Mouse (Mus musculus): ENCODE results near the gene Snca.
A peak's percentile ranks its signal among the peaks of the same experiment; 100 is the strongest.

Snca gene

DNA sequence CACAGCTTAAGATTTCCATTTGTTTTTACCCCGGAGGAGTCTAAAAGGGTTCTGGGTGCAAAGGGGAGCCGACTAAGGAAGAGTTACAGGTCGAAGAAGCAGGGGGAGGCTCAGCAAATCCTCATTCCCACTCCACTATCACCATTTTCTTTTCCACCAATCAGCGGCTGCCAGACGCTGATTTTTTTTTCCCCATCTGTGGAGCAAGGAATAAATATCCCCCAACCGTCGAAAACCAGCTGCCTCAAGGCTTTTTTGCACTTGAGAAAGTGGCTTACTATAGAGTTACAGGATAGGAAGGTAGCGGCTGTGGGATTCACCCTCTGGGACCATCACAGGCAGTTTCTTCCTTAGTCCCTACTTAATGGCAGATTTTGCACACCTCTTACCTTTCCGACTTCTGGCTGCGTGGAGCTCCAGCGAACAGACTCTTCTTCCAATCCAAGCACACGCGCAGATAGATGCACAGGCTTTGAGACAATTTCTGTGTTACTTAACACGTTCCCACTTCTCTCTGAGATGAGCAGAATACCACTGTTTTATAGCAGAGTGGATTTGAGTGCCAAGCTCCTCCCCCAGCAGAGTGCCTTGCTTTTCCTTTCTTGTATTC, at the start of gene Snca:
TSS of gene Snca (minus strand) at position 574 of the 610 bp plus-strand sequence.
- peak; percentile 76 for DNase-seq (ENCODE audit: low read depth, low spot score)

- peak; percentile 28 for DNase-seq (ENCODE audit: low read depth, low spot score)
Measured at GRCm38 (mm10) chr6:60870126-60870525, 40.5 kb upstream of the Snca start.

DNA sequence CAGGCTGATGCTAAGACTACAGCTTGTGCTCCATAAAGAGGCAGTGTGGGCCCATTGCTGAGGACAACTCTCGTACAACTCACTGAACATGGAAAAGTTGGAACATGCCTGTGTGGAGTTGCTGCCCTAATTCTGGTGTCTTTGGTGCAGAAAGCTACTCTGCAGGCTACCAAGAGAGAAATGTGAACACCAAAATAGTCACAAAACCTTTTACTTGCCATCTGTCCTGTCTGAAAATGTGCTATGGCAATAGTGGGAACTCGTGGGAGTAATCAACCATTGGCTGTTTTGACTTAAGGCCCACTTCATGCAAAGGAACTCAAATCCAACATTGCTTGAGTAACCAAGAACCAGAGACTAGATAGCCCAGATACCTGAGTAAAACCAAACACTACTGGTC, 26.9 kb upstream of the Snca start:
- peak; percentile 54 for DNase-seq (ENCODE audit: low read depth, low spot score)

DNA sequence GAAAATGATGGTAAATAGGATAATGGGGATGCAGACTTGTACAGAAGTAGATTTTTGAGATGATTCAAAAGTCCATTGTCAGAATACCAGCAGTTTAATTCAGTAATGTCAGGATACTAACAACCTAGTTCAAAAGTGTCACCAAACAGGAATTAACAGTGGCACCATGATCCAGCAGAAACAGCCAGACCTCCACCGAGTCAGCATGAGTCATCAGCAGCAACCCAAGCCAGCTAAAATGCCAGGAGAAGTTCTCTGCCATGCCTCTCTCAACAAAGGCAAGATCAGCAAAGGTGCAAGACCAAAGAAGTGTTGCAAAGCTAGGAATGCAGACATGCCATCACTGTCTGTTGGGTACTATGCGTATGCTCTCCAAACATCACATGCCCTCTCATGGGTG, 22.0 kb upstream of the Snca start:
- no peak for DNase-seq (ENCODE audit: low read depth, low spot score)

- peak; percentile 82 for DNase-seq (ENCODE audit: low read depth, low spot score)
Measured at GRCm38 (mm10) chr6:60828429-60829264, 1.0 kb downstream of the Snca start.

DNA sequence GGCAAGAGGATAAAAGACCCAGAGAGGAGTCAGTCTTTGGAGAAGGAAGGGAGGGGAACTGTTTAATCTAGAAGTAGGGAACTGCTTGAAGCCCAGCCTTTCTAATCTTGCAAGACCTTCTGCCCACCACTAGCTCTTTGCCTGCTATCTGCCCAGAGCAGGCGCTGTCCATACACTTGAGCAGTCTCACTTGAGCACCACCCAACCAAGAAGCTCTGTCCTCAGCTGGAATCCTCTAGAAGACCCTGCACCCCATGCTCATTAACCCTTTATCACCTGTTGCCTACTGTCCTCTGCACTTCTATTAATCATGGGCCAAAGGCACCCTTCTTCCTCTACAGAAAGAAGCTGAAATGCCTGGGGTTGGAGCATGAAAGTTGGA, 1.6 kb downstream of the Snca start:
- no peak for DNase-seq (ENCODE audit: low read depth, low spot score)

- DNase-seq (ENCODE audit: low read depth, low spot score), result no peak
Measured at GRCm38 (mm10) chr6:60827290-60827689, 2.4 kb downstream of the Snca start.

DNA sequence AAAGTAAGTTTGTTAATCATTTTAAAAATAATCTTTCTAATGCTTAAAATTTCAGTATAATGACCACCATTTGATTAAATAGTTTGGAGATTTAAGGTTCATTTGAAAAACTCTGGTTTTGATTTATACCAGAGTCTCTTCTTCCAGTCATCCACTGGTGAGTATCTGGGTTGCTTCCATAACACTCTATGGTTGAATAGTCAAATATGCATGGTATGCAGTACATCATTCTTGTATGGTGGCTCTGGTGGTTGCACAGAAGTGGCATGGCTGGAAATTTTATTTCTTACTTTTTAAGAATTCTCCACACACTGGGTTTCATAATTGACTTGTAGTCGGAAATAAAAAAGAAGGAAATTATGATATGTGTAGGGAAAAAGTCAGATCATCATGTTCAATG, 10.4 kb downstream of the Snca start:
- DNase-seq (ENCODE audit: low read depth, low spot score), result no peak

- DNase-seq (ENCODE audit: low read depth, low spot score), result no peak
Measured at GRCm38 (mm10) chr6:60813516-60813915, 16.1 kb downstream of the Snca start.

DNA sequence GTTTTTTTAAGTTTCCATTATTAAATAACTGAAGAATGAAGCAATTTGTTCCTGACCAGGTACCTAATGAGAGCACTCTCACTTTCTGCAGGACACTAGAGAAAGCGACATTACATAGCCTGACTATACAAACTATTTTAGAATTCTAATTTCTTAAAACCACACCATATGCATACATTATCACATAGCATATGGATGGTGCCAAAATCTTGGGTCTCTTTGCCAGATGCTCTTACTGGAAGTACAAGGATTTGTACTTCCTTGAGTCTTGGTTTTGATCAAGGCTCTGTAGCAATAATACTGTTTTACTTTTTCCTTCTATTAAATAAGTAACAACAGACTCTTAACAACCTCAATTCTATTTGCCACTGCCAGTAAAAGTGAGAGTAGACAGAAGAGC, 31.4 kb downstream of the Snca start:
- DNase-seq (ENCODE audit: low read depth, low spot score), result peak; percentile 55

- DNase-seq (ENCODE audit: low read depth, low spot score), result no peak
Measured at GRCm38 (mm10) chr6:60793659-60794365, 35.8 kb downstream of the Snca start.

- DNase-seq (ENCODE audit: low read depth, low spot score), result no peak
Measured at GRCm38 (mm10) chr6:60786955-60787354, 42.7 kb downstream of the Snca start.

GRCm38 (mm10) chr6:60771899-60772298, 57.8 kb downstream of the Snca start:
- DNase-seq (ENCODE audit: low read depth, low spot score), result no peak

GRCm38 (mm10) chr6:60765696-60766095, 64.0 kb downstream of the Snca start:
- peak; percentile 47 for DNase-seq (ENCODE audit: low read depth, low spot score)

DNA sequence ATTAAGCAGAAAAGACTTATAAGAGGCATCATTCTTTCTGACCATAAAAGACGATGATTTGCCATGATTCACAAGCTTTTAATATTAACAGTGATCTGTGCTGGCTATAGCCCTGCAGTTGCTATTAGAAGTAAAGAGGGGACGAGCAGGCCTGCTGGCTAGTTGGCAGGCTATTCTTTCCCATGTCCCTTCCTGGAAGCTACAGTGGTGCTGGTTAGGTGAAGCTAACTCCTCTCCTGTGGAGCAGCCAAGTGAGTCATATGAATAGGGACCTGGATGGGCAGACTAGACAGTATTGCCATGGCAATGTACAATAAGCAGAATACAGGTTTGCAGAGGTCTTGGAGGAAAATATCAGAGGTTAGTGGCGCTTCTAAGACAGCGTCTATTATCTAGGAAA, 66.8 kb downstream of the Snca start:
- no peak for DNase-seq (ENCODE audit: low read depth, low spot score)

DNA sequence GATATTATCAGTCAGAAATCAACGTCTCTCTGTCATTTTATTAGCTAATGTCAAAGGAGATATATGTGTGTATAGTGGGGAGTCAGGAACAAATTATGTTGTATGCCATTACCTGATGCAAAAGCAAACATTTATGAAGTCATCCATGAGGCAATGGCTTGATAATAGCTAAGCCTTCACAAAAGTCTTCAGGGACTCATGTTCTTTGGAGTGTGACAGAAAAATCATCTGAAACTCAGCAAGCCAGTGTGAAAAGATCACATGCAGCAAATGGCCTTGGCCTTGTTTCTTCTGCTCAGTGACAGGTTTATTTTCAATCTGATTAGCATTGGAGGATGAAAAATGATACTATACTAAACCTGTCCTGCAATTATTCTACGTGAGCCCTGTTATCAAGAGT, 67.9 kb downstream of the Snca start:
- no peak for DNase-seq (ENCODE audit: low read depth, low spot score)

DNA sequence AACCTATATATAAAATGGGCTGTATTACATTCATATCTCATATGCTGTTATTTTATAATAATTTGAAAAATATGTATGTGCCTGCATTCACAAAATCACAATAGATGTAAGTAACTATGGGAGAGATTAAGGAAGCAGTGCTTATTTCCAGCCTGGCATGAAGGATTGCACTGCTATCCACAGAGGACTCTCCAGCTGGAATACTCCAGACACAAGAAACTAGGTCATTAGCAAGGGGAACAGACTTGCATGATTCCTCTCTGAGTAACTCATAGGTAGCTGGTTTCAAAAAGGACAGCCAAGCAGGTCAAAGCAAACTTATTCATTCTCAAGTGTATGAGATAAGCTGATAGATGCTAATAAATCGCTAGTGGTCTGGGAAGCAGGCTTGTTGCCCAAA, 74.7 kb downstream of the Snca start:
- no peak for DNase-seq (ENCODE audit: low read depth, low spot score)

- no peak for DNase-seq (ENCODE audit: low read depth, low spot score)
Measured at GRCm38 (mm10) chr6:60745965-60746364, 83.7 kb downstream of the Snca start.

DNA sequence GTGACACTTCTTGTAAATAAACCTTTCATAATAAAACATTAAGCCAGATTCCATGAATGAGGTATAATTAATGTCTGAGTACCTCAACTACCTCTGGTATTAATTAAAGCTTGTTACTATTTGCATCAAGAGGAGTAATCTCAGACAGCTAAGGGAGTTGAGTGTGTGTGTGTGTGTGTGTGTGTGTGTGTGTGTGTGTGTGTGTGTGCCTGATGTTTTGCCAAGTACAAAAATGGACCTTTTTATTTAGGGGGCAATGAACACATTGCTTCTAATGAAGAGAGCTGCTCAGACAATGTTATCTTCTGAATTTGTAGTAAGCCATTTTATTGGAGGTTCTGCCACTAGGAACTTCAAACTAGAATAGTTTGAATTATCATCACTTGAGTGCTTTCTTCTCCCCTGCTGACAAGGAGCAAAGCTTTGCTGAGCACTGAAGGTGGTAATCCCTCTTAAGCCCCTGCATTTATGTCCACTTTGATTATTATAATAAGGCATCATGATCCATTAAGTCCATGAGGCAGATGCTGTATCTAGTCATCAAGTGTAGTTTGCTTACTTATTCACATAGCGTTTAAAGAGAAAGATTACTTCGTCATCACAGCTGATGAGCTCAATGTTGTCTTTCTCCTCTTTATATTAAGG, 88.1 kb downstream of the Snca start:
- no peak for DNase-seq (ENCODE audit: low read depth, low spot score)

DNA sequence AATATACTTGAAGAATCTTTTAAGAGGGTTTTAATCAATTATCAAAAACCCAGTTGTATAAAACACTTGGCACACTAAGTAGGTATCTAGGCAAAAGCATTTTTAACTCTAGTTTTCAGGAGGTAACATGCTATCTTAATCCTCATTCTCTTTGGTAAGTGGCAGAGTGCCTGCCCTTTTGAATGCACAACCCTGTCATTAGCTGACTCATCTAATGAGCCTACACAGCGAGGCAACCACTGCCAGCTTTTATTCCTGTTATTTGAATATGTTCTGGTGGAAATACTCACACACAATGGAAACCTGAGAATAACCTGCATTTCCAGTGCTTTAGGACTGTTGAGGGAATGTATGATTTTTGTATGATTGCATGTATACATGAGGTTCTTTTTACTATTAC, 89.9 kb downstream of the Snca start:
- DNase-seq (ENCODE audit: low read depth, low spot score), result peak; percentile 54

GRCm38 (mm10) chr6:60731164-60731563, 98.5 kb downstream of the Snca start:
- DNase-seq (ENCODE audit: low read depth, low spot score), result no peak

Data from telencephalon, adult 2 months (tissue).